Mouse (Mus musculus) heart, adult 2 months (tissue): ENCODE results near the gene Wfdc17.

ENCODE experiments used
- CTCF ChIP-seq: fragments of 200-600 bp; IDR thresholded peaks from 2 replicates; pipeline ENCODE4 v1.8.1; 2022; ENCODE audit warnings: antibody characterized with exemption, mild to moderate bottlenecking, moderate library complexity
- EP300 ChIP-seq: fragments of 200-500 bp; IDR thresholded peaks from 2 replicates; pipeline ENCODE4 v1.6.1; 2011; ENCODE audit warnings: low read depth, low read length, control low read depth; ENCODE audit not compliant: insufficient read depth

GRCm38 (mm10) chr11:83740443-83740991 lies 36.7 kb downstream of the Wfdc17 start:
- TF ChIP-seq EP300 (no peak), CTCF (no peak)
